Comparison of ENCODE assay signal across 17 mouse cellular contexts in the genomic region with DNA sequence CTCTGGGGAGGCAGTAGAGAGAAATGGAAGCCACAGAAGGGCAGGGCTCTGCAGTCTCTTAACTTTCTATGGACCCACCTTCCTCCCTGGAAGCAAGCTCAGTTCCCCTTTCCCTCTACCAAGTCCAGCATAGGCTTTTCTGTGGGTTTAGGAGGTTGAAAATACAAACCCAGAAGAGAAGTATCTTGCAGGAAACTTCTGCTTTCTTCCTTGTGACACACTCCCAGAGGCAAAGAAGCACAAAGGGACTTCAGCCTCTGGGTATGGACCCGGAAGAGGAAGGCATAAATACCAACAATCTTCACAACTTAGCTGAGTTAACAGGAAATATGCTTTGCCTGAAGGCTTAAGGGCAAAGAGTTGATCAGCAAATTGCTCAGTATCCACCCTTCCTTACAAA. TPM values are rescaled to one million over a fixed set of nuclear protein-coding genes. Genes with fewer than 3 reads are reported as not detected.
DNase-seq lines count a peak whose midpoint lies in the region; ATAC-seq and TF ChIP-seq lines count a peak whose summit lies in the region.
"Had no signal": no experiment of that assay in that cellular context is flagged by ENCODE, and none has a peak within 500 bp of the region (broad histone marks: within the 10 kb centered on the region; RNA-seq: fewer than 3 reads in every experiment).

No protein-coding gene starts in this region.

- ATAC-seq in CD4-positive, CD25-positive, alpha-beta regulatory T cell, adult 4 months, result peak; percentile 45
- peak; percentile 64; the same call in 1 of the 2 replicates for ATAC-seq in intestine, embryonic 16.5 days
- no peak for ATAC-seq in heart, embryonic 11.5 days (replicated peaks; ENCODE audit: insufficient number of reproducible peaks, low FRiP score, low TSS enrichment)
- ATAC-seq: forebrain, embryonic 14.5 days; inflammation-experienced regulatory T-cells, adult 6 months; Patski had no signal

- H3K4me2 ChIP-seq in intestine, embryonic 16.5 days (ENCODE audit: low read depth, low read length), result no peak overlapping the region
- H3K4me2 ChIP-seq in heart, embryonic 11.5 days, result no peak overlapping the region
- H3K4me2 ChIP-seq: limb, embryonic 15.5 days had no signal

- H3K4me3 ChIP-seq in kidney, adult 2 months (ENCODE audit: insufficient read depth, low read depth, low read length), result no peak overlapping the region
- H3K4me3 ChIP-seq in intestine, embryonic 16.5 days (ENCODE audit: low read length), result no peak overlapping the region
- H3K4me3 ChIP-seq in left cerebral cortex, adult 2 months, result no peak overlapping the region
- no peak overlapping the region for H3K4me3 ChIP-seq in heart, embryonic 11.5 days (ENCODE audit: low read depth, low read length)
- H3K4me3 ChIP-seq: limb, embryonic 15.5 days had no signal

- intact Hi-C loops in left cerebral cortex, adult 2 months (cut with DNase I), result no loop called here

- H3K27ac ChIP-seq in kidney, adult 2 months (ENCODE audit: insufficient read depth, low read depth, low read length), result no peak overlapping the region
- H3K27ac ChIP-seq in intestine, embryonic 16.5 days (ENCODE audit: low read length), result no peak overlapping the region
- H3K27ac ChIP-seq in left cerebral cortex, adult 2 months, result no peak overlapping the region
- H3K27ac ChIP-seq in heart, embryonic 11.5 days (ENCODE audit: low read depth, low read length), result no peak overlapping the region
- H3K27ac ChIP-seq: limb, embryonic 15.5 days had no signal

- no peaks in the 10 kb centered on the region for H3K4me1 ChIP-seq in kidney, adult 2 months (ENCODE audit: control insufficient read depth, insufficient read depth, low read length)
- H3K4me1 ChIP-seq in intestine, embryonic 16.5 days (ENCODE audit: control insufficient read depth, insufficient read depth, low read length), result no peaks in the 10 kb centered on the region
- no peaks in the 10 kb centered on the region for H3K4me1 ChIP-seq in heart, embryonic 11.5 days (ENCODE audit: control insufficient read depth, insufficient read depth, low read length)
- H3K4me1 ChIP-seq: limb, embryonic 15.5 days had no signal

- peak; percentile 12 for DNase-seq in kidney, adult 2 months
- no peak for DNase-seq in kidney, adult 8-10 months
- DNase-seq in splenic B cell, adult 2 months (ENCODE audit: low read depth, low spot score), result peak; percentile 4
- no peak for DNase-seq in left cerebral cortex, adult 2 months (ENCODE audit: extremely low spot score in 1 of 2, low spot score in 2 of 2)
- DNase-seq in cerebellum, postnatal 14 days, result no peak
- DNase-seq: adrenal gland, adult 2 months; B cell, adult 2 months; heart, postnatal 14 days; kidney, postnatal 25 days had no signal

- 41% methylated on average over 1 of the region's 1 CpGs for WGBS in kidney, adult 2 months
- 61% methylated on average over 1 of the region's 1 CpGs for WGBS in intestine, embryonic 16.5 days
- 63% methylated on average over 1 of the region's 1 CpGs for WGBS in heart, embryonic 11.5 days (ENCODE audit: insufficient replicate concordance)

- H3K36me3 ChIP-seq in kidney, adult 2 months (ENCODE audit: control insufficient read depth, insufficient read depth, low read length), result no peaks in the 10 kb centered on the region
- no peaks in the 10 kb centered on the region for H3K36me3 ChIP-seq in intestine, embryonic 16.5 days (ENCODE audit: control insufficient read depth, insufficient read depth, low read length)
- no peaks in the 10 kb centered on the region for H3K36me3 ChIP-seq in splenic B cell, adult 2 months (ENCODE audit: control insufficient read depth, insufficient read depth, low read length, poor library complexity, severe bottlenecking)
- no peaks in the 10 kb centered on the region for H3K36me3 ChIP-seq in heart, embryonic 11.5 days (ENCODE audit: control insufficient read depth, insufficient read depth, low read length)
- H3K36me3 ChIP-seq: limb, embryonic 15.5 days had no signal

- no peak overlapping the region for H3K9ac ChIP-seq in intestine, embryonic 16.5 days (ENCODE audit: low read depth, low read length)
- H3K9ac ChIP-seq in heart, embryonic 11.5 days (ENCODE audit: low read depth, low read length), result no peak overlapping the region
- H3K9ac ChIP-seq: limb, embryonic 15.5 days had no signal

- no peaks in the 10 kb centered on the region for H3K9me3 ChIP-seq in intestine, embryonic 16.5 days (ENCODE audit: control insufficient read depth, low read length)
- H3K9me3 ChIP-seq in heart, embryonic 11.5 days (replicated peaks; ENCODE audit: control insufficient read depth, low read length), result no peaks in the 10 kb centered on the region
- H3K9me3 ChIP-seq: limb, embryonic 15.5 days; megakaryocyte, embryonic 14.5 days had no signal

- TF ChIP-seq CTCF in kidney, adult 2 months (conservative IDR thresholded peaks at IDR 0.05; ENCODE audit: insufficient read depth, insufficient read length, low read depth, low read length), result no peak
- no peak for TF ChIP-seq CTCF in left cerebral cortex, adult 2 months (IDR thresholded peaks at IDR 0.05)

- no peaks in the 10 kb centered on the region for H3K27me3 ChIP-seq in kidney, adult 2 months (replicated peaks; ENCODE audit: control insufficient read depth, insufficient read depth, low read length)
- H3K27me3 ChIP-seq in intestine, embryonic 16.5 days (replicated peaks; ENCODE audit: control insufficient read depth, insufficient read depth, low read length), result no peaks in the 10 kb centered on the region
- no peaks in the 10 kb centered on the region for H3K27me3 ChIP-seq in splenic B cell, adult 2 months (ENCODE audit: control insufficient read depth, insufficient read depth, low read length, poor library complexity, severe bottlenecking)
- no peaks in the 10 kb centered on the region for H3K27me3 ChIP-seq in heart, embryonic 11.5 days (ENCODE audit: control insufficient read depth, insufficient read depth, low read length)
- H3K27me3 ChIP-seq: limb, embryonic 15.5 days; megakaryocyte, embryonic 14.5 days had no signal

- TF ChIP-seq POLR2A in kidney, adult 2 months (IDR thresholded peaks at IDR 0.05; ENCODE audit: low read depth, low read length), result no peak

RNA-seq across cellular contexts. Expression of a gene that starts 13.0 kb away (rescaled TPM):
- 5.0 and 5.7 TPM in 2 replicates for polyA plus RNA-seq in kidney, adult 2 months (2012; rRNA removed)
- 1 to 10 TPM; 3.5 to 4.2 TPM for polyA plus RNA-seq in CD4-positive, CD25-positive, alpha-beta regulatory T cell, adult 4 months (2017; shearing (Covaris generic))
- 20.2 TPM in 2 replicates for polyA plus RNA-seq in intestine, embryonic 16.5 days (2015; fragmentation: Nextera tagmentation; extraction: Ambion mirVana)
- 10 to 100 TPM; 84.4 to 88.8 TPM for total RNA-seq in left cerebral cortex, adult 2 months (2021)
- 56.7 and 66.0 TPM in 2 replicates for polyA plus RNA-seq in heart, embryonic 11.5 days (2014; fragmentation: Nextera tagmentation; extraction: Ambion mirVana)

Comparison
In these comparisons a context has a peak if more than half of its experiments do, and no peak if none do; other contexts are left out.
1. DNase-seq: peak in kidney, adult 2 months (single experiment) and splenic B cell, adult 2 months (single experiment); none in kidney, adult 8-10 months (0 of 2), left cerebral cortex, adult 2 months (0 of 2) and cerebellum, postnatal 14 days (0 of 2).